Mouse (Mus musculus) neural tube, embryonic 15.5 days (tissue): ENCODE data around the gene Dpm3. TPM values are rescaled to one million over a fixed set of nuclear protein-coding genes. Genes with fewer than 3 reads are reported as not detected.

Experiments used
- ATAC-seq: fragments of 200-750 bp; cut with Nextera tagmentation; 2 replicates; pipeline ENCODE4 v1.8.0; 2017; ENCODE audit warnings: mild to moderate bottlenecking, moderate TSS enrichment, moderate library complexity; ENCODE audit not compliant: low FRiP score
- H3K27ac ChIP-seq: fragments of 300-500 bp; sonication (generic); replicated peaks from 2 replicates; pipeline ENCODE4 v1.5.1; 2015; ENCODE audit warnings: mild to moderate bottlenecking, inconsistent platforms
- H3K27me3 ChIP-seq: fragments of 300-500 bp; sonication (generic); replicated peaks from 2 replicates; pipeline ENCODE4 v1.6.1; 2015; ENCODE audit warnings: inconsistent platforms
- H3K36me3 ChIP-seq: fragments of 300-500 bp; sonication (generic); 2 replicates; pipeline ENCODE4 v1.6.1; 2015; ENCODE audit warnings: inconsistent platforms
- H3K4me1 ChIP-seq: fragments of 300-500 bp; sonication (generic); 2 replicates; pipeline ENCODE4 v1.6.1; 2015; ENCODE audit warnings: inconsistent platforms
- H3K4me2 ChIP-seq: fragments of 300-500 bp; sonication (generic); 2 replicates; pipeline ENCODE4 v1.6.1; 2015; ENCODE audit warnings: inconsistent platforms, mild to moderate bottlenecking, moderate library complexity
- H3K4me3 ChIP-seq: fragments of 300-500 bp; sonication (generic); replicated peaks from 2 replicates; pipeline ENCODE4 v1.5.1; 2015; ENCODE audit warnings: mild to moderate bottlenecking, inconsistent platforms
- H3K9ac ChIP-seq: fragments of 300-500 bp; sonication (generic); replicated peaks from 2 replicates; pipeline ENCODE4 v1.6.1; 2015; ENCODE audit warnings: mild to moderate bottlenecking, inconsistent platforms
- H3K9me3 ChIP-seq: fragments of 300-500 bp; sonication (generic); replicated peaks from 2 replicates; pipeline ENCODE4 v1.6.1; 2016; ENCODE audit warnings: inconsistent platforms
- WGBS: fragments of 180-500 bp; shearing (Covaris S2); methylation state at CpG from one replicate; pipeline ENCODE4 v1.1.7; 2015; ENCODE audit warnings: mixed read lengths; 5-methylcytosine and 5-hydroxymethylcytosine counted together
- polyA plus RNA-seq: library from polyadenylated mRNA; unstranded; fragments of >200 nt; fragmentation: Nextera tagmentation; extraction: Ambion mirVana; gene quantifications from 2 replicates; pipeline ENCODE4 v1.2.1, GENCODE M21; 2015

Gene Dpm3
- polyA plus RNA-seq, 1 experiment from 2014 or later = 85.0 TPM

DNA sequence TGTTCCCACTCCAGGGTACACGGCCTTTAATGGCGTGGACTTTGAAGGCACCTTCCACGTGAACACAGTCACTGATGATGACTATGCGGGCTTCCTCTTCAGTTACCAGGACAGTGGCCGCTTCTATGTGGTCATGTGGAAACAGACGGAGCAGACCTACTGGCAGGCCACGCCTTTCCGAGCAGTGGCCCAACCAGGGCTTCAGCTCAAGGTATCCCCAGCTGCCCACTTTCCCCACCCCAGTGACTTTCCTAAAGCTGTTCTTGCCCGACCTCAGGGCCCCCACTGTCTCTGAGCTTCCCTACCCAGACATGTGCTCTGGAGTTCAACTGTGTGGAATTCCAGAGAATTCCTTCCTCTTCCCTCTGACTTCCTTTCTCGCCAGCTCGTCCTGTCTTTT, 34.4 kb upstream of the Dpm3 start:
- Histone ChIP-seq H3K4me3 (peak overlapping the region; percentile 41), H3K9me3 (no peaks in the 10 kb centered on the region), H3K27ac (peak overlapping the region; percentile 80), H3K4me1 (peaks cover 54% of the 10 kb centered on the region), H3K9ac (peak overlapping the region; percentile 48), H3K27me3 (no peaks in the 10 kb centered on the region), H3K36me3 (no peaks in the 10 kb centered on the region), H3K4me2 (peak overlapping the region; percentile 67)
- no peak for ATAC-seq
- WGBS = 45% methylated on average over 11 of the region's 11 CpGs

DNA sequence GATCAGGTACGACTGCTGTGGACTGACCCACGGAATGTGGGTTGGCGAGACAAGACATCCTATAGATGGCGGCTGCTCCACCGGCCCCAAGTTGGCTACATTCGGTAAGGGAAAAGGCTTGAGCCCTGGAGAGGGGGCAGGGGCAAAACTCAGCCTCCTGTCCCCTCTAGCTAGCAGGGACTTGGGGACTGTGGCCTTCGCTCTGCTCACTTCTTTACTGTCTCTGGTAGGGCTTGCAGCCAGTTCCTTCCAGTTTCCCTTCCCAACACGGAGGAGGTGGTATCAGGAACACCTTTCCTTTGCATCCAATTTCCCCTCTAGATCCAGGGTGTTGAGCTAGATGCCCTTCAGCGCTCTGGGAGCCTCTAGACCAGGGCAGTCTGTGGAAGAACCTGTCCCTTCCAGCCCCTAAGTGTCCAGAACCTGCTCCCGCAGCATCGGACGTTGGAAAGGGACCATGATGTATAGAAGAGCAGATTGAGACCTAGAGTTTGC, 33.8 kb upstream of the Dpm3 start:
- H3K9ac ChIP-seq = peak overlapping the region; percentile 48
- H3K27ac ChIP-seq = peak overlapping the region; percentile 80
- H3K4me1 ChIP-seq = peaks cover 54% of the 10 kb centered on the region
- H3K27me3 ChIP-seq = no peaks in the 10 kb centered on the region
- H3K4me2 ChIP-seq = peak overlapping the region; percentile 67
- no peaks in the 10 kb centered on the region for H3K36me3 ChIP-seq
- H3K9me3 ChIP-seq = no peaks in the 10 kb centered on the region
- no peak for ATAC-seq
- peak overlapping the region; percentile 41 for H3K4me3 ChIP-seq
- 20% methylated on average over 12 of the region's 12 CpGs for WGBS

DNA sequence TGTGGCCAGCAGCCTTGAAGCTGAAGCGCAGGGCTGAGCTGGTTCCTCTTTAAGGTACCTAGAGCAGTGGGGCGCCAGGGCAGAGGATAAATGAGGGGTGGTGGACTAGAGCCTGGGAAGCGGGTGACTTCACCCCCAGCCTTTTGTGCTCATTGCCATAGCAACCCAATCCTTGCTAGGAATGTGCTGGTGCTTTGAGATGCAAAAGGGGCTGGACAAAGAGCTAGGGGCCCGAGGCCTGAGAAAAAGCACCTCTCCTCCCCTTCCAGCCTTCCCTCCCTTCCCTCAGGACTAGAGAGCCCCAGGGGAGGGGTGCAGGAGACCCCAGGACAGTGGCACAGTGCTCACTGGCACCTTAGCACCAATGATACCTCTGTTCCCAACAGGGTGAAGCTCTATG, 33.2 kb upstream of the Dpm3 start:
- Histone ChIP-seq H3K36me3 (no peaks in the 10 kb centered on the region), H3K27me3 (no peaks in the 10 kb centered on the region), H3K9me3 (no peaks in the 10 kb centered on the region), H3K4me3 (peak overlapping the region; percentile 41), H3K27ac (peak overlapping the region; percentile 80), H3K4me1 (peaks cover 54% of the 10 kb centered on the region), H3K4me2 (peak overlapping the region; percentile 67), H3K9ac (peak overlapping the region; percentile 48)
- peak; percentile 42 for ATAC-seq
- WGBS = 9% methylated on average over 4 of the region's 4 CpGs

DNA sequence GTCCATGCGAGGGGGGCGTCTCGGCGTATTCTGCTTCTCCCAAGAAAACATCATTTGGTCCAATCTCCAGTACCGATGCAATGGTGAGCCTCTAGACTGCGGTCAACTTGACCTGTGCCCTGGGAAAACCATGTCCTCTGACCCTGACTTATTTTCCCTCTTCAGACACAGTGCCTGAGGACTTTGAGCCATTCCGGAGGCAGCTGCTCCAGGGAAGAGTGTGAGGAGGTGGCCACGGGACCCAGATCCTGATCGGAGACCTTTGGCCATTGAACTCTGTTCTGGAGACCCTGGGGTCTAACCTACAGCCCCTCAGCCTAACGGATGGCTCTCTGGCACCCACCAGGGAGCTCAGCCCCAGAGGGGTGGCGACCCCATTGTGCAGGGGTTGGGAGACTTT, 32.8 kb upstream of the Dpm3 start:
- Histone ChIP-seq H3K27me3 (no peaks in the 10 kb centered on the region), H3K4me3 (peak overlapping the region; percentile 41), H3K27ac (peak overlapping the region; percentile 80), H3K36me3 (no peaks in the 10 kb centered on the region), H3K4me1 (peaks cover 50% of the 10 kb centered on the region), H3K9me3 (no peaks in the 10 kb centered on the region), H3K9ac (peak overlapping the region; percentile 48), H3K4me2 (peak overlapping the region; percentile 67)
- ATAC-seq = no peak
- 9% methylated on average over 11 of the region's 11 CpGs for WGBS

- Histone ChIP-seq H3K9ac (peak within 1 kb of the TSS; percentile 48), H3K27ac (peak within 1 kb of the TSS; percentile 80), H3K4me3 (peak within 1 kb of the TSS; percentile 41), H3K36me3 (no peaks in the 10 kb centered on the region), H3K4me2 (peak within 1 kb of the TSS; percentile 67), H3K4me1 (peaks cover 50% of the 10 kb centered on the region), H3K27me3 (no peaks in the 10 kb centered on the region), H3K9me3 (no peaks in the 10 kb centered on the region)
- ATAC-seq = peak; percentile 16
- WGBS = 2% methylated on average over 21 of the region's 21 CpGs
These were observed 32.3 kb upstream of the Dpm3 start, which contains the start of gene Mtx1 for GRCm38 (mm10) chr3:89226900-89227299. Mtx1 (minus strand) TSS chr3:89227088.

- ATAC-seq = peak; percentile 76
- Histone ChIP-seq H3K9me3 (no peaks in the 10 kb centered on the region), H3K36me3 (no peaks in the 10 kb centered on the region), H3K4me1 (peaks cover 50% of the 10 kb centered on the region), H3K4me2 (peak overlapping the region; percentile 67), H3K27ac (peak overlapping the region; percentile 80), H3K9ac (peak overlapping the region; percentile 48), H3K4me3 (peak overlapping the region; percentile 41), H3K27me3 (no peaks in the 10 kb centered on the region)
- WGBS = 2% methylated on average over 41 of the region's 41 CpGs
These were observed 31.6 kb upstream of the Dpm3 start for GRCm38 (mm10) chr3:89227307-89228179.

GRCm38 (mm10) chr3:89228180-89228549, 31.0 kb upstream of the Dpm3 start:
- WGBS = under 1% methylated on average over 20 of the region's 20 CpGs
- H3K9ac ChIP-seq = peak overlapping the region; percentile 28; the same call in 1 of the 2 replicates
- peak; percentile 51 for ATAC-seq
- peak overlapping the region; percentile 80 for H3K27ac ChIP-seq
- H3K4me1 ChIP-seq = peaks cover 50% of the 10 kb centered on the region
- no peaks in the 10 kb centered on the region for H3K27me3 ChIP-seq
- peaks cover 2% of the 10 kb centered on the region for H3K36me3 ChIP-seq
- H3K9me3 ChIP-seq = no peaks in the 10 kb centered on the region
- H3K4me2 ChIP-seq = peak overlapping the region; percentile 67
- H3K4me3 ChIP-seq = peak overlapping the region; percentile 41

DNA sequence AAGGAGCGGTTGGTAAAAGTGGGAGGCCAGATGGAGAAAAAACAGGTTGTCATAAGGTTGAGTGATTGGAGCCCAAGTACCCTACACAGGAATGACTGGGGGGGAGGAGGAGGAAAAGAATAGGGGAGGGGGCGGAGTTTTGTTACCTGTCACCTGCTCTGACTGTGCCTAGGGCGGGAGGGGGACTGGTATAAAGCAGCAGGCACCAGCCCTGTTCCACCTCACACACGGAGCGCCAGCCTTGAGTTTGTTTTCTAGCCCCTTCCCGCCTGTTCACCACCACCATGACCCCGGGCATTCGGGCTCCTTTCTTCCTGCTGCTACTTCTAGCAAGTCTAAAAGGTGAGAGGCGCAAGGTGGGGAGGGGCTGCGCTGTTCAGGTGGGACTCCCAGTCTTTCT, 30.3 kb upstream of the Dpm3 start, which contains the start of gene Muc1:
Gene Muc1 (plus strand): TSS at position 222 of the 400 bp plus-strand sequence.
- Histone ChIP-seq H3K27me3 (no peaks in the 10 kb centered on the region), H3K27ac (peak within 1 kb of the TSS; percentile 80), H3K4me1 (peaks cover 45% of the 10 kb centered on the region), H3K9ac (peak within 1 kb of the TSS; percentile 48; the same call in 1 of the 2 replicates), H3K9me3 (no peaks in the 10 kb centered on the region), H3K4me3 (peak within 1 kb of the TSS; percentile 41), H3K4me2 (peak within 1 kb of the TSS; percentile 67), H3K36me3 (peaks cover 8% of the 10 kb centered on the region)
- no peak for ATAC-seq
- 34% methylated on average over 10 of the region's 10 CpGs for WGBS

DNA sequence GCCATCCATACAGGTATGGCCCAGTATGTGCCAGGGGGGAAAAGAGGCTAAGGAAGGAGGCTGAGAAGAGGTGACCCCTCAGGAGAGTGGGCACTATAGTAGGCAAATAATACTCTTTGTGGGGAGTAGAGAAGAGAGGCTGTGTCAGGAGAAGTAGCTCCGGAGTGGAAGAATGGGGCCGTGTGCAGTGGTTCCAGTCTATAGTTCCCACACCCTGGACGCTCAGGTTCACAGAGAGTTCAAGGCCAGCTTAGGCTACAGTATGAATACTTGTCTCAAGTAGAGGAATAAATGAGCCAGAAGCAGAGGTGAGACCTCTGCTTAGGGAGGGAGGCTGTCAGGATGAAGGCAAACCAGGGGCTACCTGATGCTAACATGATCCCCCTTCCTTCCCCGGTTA, 29.9 kb upstream of the Dpm3 start:
- H3K9ac ChIP-seq = no peak overlapping the region

DNA sequence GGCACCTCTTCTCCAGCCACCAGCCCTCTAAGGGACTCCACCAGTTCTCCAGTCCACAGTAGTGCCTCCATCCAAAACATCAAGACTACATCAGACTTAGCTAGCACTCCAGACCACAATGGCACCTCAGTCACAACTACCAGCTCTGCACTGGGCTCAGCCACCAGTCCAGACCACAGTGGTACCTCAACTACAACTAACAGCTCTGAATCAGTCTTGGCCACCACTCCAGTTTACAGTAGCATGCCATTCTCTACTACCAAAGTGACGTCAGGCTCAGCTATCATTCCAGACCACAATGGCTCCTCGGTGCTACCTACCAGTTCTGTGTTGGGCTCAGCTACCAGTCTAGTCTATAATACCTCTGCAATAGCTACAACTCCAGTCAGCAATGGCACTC, 28.6 kb upstream of the Dpm3 start:
- no peak for ATAC-seq
- no peaks in the 10 kb centered on the region for H3K27me3 ChIP-seq
- 86% methylated on average over 2 of the region's 2 CpGs for WGBS

More for the DNA sequence above, 29.9 kb upstream of the Dpm3 start:
- Histone ChIP-seq H3K9me3 (no peaks in the 10 kb centered on the region), H3K4me2 (no peak overlapping the region), H3K36me3 (peaks cover 13% of the 10 kb centered on the region), H3K27me3 (no peaks in the 10 kb centered on the region), H3K27ac (no peak overlapping the region), H3K4me3 (no peak overlapping the region), H3K4me1 (peaks cover 41% of the 10 kb centered on the region)
- 50% methylated on average over 4 of the region's 4 CpGs for WGBS
- ATAC-seq = no peak

GRCm38 (mm10) chr3:89231345-89231744, 27.8 kb upstream of the Dpm3 start:
- WGBS = 76% methylated on average over 7 of the region's 7 CpGs
- no peak for ATAC-seq
- Histone ChIP-seq H3K36me3 (peaks cover 33% of the 10 kb centered on the region), H3K9ac (no peak overlapping the region), H3K4me2 (no peak overlapping the region), H3K4me3 (no peak overlapping the region), H3K9me3 (no peaks in the 10 kb centered on the region), H3K27ac (no peak overlapping the region), H3K27me3 (no peaks in the 10 kb centered on the region), H3K4me1 (peaks cover 24% of the 10 kb centered on the region)

More for the DNA sequence above, 28.6 kb upstream of the Dpm3 start:
- Histone ChIP-seq H3K36me3 (peaks cover 26% of the 10 kb centered on the region), H3K4me1 (peaks cover 31% of the 10 kb centered on the region), H3K27ac (no peak overlapping the region), H3K9ac (no peak overlapping the region), H3K4me2 (no peak overlapping the region), H3K4me3 (no peak overlapping the region), H3K9me3 (no peaks in the 10 kb centered on the region)

GRCm38 (mm10) chr3:89231772-89232275, 27.3 kb upstream of the Dpm3 start:
- Histone ChIP-seq H3K27ac (no peak overlapping the region), H3K36me3 (peaks cover 38% of the 10 kb centered on the region), H3K4me2 (no peak overlapping the region), H3K4me3 (no peak overlapping the region), H3K9me3 (no peaks in the 10 kb centered on the region), H3K4me1 (peaks cover 19% of the 10 kb centered on the region), H3K9ac (no peak overlapping the region), H3K27me3 (no peaks in the 10 kb centered on the region)
- WGBS = 79% methylated on average over 16 of the region's 16 CpGs
- ATAC-seq = no peak
